Mouse (Mus musculus): ENCODE data around the gene Ropn1.
A peak's percentile ranks its signal among the peaks of the same experiment; 100 is the strongest.
"Not testable (repeated sequence)": the region's sequence is repeated elsewhere in the genome, so short reads cannot be mapped to it uniquely, and the experiment has no call there.

Ropn1 gene

DNA sequence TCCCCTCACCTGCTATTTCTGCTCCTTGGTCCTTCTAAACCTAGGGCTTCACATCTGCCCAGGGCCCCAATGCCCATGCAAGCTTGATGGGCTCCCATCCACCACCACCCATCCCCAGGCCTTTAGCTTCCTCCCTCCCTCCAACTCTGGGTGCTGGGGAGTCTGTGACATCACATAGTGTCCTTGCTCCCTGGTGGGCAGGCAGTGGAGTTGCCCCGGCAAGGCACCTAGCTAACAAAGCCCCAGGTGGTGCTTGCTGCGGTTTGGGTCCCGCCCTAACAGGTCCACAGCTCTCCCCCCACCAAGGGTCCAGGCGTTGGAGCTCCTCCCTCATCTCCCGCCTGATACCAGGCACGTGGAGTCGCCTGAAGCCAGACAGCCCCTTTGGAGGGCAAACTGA is at the start of gene Ropn1:
Gene Ropn1, plus strand, starts transcription at position 301 of the 400 bp plus-strand sequence.
- no peak for ATAC-seq (ENCODE audit: insufficient number of reproducible peaks, low FRiP score, low TSS enrichment)

DNA sequence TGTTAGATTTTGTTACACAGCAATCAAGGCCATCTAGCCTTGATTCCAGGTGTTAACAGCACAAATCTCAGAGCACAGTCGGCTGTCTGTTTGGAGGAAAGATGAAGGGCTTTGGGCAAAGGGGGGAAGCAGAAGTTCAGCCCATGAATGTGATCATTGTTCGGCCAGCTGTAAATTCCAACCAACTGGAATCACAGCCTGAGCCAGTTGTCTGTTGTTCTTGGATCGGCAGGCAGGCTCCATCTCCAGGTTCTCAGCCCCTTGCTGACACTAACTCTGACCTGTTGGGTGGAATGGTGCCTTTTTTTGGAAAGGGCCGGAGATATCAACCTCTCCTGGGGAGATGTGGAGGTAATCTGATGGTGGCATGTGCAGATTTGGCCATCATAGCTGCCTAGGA is 47.8 kb upstream of the Ropn1 start:
- ATAC-seq (ENCODE audit: insufficient number of reproducible peaks, low FRiP score, low TSS enrichment): no peak

- no peak for ATAC-seq (ENCODE audit: insufficient number of reproducible peaks, low FRiP score, low TSS enrichment)
These were observed 46.6 kb upstream of the Ropn1 start for GRCm38 (mm10) chr16:34603076-34603475.

GRCm38 (mm10) chr16:34603854-34604253 is 45.9 kb upstream of the Ropn1 start:
- ATAC-seq (ENCODE audit: insufficient number of reproducible peaks, low FRiP score, low TSS enrichment): no peak

DNA sequence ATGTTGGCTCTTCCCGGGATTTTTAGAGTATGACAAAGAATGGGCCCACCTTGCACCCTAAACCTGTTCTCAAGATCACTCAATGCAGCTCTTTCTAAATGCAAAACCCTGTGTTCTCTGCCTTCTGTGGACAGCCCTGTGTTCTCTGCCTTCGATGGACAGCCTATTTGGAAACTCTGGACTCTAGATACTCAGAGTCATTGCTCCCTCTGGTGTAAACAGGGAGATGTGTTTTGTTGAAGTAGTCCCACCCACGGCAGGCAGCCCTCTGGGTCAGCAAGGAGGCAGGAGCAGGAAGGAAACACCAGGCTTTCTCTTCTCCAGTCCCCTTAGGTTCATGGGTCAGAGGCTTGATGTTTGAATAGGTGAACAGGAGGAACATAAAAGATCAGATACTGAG is 44.0 kb upstream of the Ropn1 start:
- peak; percentile 66; the same call in 1 of the 2 replicates for ATAC-seq (ENCODE audit: insufficient number of reproducible peaks, low FRiP score, low TSS enrichment)

DNA sequence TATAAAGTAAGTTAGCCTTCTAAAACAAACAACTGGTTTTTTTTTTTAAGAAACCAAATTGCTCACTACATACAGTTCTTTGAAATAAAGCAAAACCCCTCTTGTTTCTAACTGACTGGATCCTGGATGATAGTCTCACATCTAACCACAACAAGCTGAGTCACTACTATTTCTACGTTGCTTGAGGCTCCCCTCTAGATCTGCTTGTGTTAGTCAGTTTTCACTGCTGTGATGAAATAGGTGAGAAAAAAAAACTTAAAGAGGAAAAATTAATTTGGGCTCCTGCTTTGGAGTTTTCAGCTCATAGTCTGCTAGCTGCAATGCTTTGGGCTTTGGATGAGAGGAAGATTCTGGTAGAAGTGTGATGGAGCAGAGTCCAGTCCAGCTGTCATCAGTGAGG is 39.6 kb upstream of the Ropn1 start:
- ATAC-seq (ENCODE audit: insufficient number of reproducible peaks, low FRiP score, low TSS enrichment): no peak

- no peak for ATAC-seq (ENCODE audit: insufficient number of reproducible peaks, low FRiP score, low TSS enrichment)
These were observed 35.7 kb upstream of the Ropn1 start for GRCm38 (mm10) chr16:34614021-34614420.

DNA sequence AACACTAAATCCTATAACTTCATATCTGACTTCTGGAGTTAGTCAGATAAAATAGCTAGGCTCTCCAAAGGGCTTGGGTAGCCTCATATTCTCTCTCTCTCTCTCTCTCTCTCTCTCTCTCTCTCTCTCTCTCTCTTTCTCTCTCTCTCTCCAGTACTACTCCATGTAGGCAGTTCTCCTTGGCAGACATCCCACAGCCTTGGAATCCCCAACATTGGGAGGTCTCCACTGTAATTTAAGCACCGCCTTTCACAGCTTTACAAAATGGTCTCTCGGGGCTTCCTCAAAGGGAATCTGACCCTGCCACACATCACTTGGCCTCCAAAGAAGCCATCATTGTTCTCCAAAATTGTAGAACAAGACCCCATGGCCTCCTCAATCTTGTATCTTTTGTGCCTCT is 22.1 kb upstream of the Ropn1 start:
- ATAC-seq (ENCODE audit: insufficient number of reproducible peaks, low FRiP score, low TSS enrichment): no peak

- ATAC-seq (ENCODE audit: insufficient number of reproducible peaks, low FRiP score, low TSS enrichment): no peak
These were observed 21.3 kb upstream of the Ropn1 start for GRCm38 (mm10) chr16:34628397-34628796.

GRCm38 (mm10) chr16:34635557-34635956 is 14.2 kb upstream of the Ropn1 start:
- no peak for ATAC-seq (ENCODE audit: insufficient number of reproducible peaks, low FRiP score, low TSS enrichment)

GRCm38 (mm10) chr16:34643511-34644259 is 6.0 kb upstream of the Ropn1 start:
- no peak for ATAC-seq (ENCODE audit: insufficient number of reproducible peaks, low FRiP score, low TSS enrichment)

DNA sequence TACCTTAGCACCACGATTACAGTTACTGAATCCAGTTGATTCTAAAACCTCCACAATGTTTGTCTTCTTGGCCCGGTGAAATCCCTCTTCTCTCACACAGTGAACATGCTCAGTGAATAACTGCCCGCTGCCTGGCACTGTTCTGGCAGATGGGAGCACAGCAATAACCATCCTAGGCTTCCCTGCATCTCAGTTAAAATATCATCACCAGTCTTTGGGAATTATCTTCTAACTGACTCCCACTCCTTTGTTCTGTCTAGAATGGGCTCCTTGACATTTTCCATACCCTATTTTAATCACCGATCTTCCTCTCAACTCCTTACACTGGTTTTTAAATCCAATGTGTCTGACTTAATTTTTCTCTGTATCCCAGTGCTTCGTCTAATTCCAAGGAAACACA is 3.3 kb downstream of the Ropn1 start:
- no peak for ATAC-seq (ENCODE audit: insufficient number of reproducible peaks, low FRiP score, low TSS enrichment)

- not testable (repeated sequence) for ATAC-seq (ENCODE audit: insufficient number of reproducible peaks, low FRiP score, low TSS enrichment)
These were observed 7.8 kb downstream of the Ropn1 start for GRCm38 (mm10) chr16:34657566-34657965.

DNA sequence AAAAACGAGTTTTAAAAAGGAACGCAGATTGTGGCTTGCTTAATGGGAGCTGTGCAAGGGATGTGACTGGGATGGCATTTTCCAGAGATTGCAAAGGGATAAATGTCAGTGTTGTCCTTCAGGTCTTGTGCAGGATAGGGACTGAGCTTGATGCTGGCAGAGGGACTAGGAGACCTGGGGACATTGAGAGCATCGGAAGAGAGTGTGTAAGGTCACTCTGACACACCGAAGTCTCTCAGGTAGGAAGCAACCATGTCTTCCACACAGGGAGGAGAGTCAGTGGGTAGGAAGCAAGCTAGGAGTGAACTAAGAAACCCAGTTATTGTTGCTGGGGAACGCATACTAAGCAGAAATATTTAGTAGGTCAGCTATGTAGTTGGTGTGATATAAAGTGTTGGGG is 8.3 kb downstream of the Ropn1 start:
- ATAC-seq (ENCODE audit: insufficient number of reproducible peaks, low FRiP score, low TSS enrichment): no peak

DNA sequence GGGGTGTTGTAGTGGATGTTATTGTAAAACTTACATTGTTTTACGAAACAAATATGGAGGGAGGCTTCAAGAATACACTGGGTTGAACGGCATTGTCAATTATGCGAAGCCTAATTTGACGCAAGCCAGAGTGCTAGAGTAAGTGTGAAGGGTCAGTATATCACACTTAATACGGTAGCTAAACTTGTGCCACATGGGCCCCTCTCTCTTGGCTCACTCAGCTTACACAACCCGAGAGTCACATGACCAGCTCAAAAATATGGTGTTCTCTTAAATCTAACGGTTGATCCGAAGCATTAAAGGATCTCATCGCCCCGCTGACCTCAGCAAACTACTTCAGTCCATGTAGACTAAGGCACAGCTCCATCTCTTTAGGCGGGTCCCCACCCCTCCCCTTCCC is 8.7 kb downstream of the Ropn1 start:
- no peak for ATAC-seq (ENCODE audit: insufficient number of reproducible peaks, low FRiP score, low TSS enrichment)

GRCm38 (mm10) chr16:34664553-34664952 is 14.8 kb downstream of the Ropn1 start:
- no peak for ATAC-seq (ENCODE audit: insufficient number of reproducible peaks, low FRiP score, low TSS enrichment)

DNA sequence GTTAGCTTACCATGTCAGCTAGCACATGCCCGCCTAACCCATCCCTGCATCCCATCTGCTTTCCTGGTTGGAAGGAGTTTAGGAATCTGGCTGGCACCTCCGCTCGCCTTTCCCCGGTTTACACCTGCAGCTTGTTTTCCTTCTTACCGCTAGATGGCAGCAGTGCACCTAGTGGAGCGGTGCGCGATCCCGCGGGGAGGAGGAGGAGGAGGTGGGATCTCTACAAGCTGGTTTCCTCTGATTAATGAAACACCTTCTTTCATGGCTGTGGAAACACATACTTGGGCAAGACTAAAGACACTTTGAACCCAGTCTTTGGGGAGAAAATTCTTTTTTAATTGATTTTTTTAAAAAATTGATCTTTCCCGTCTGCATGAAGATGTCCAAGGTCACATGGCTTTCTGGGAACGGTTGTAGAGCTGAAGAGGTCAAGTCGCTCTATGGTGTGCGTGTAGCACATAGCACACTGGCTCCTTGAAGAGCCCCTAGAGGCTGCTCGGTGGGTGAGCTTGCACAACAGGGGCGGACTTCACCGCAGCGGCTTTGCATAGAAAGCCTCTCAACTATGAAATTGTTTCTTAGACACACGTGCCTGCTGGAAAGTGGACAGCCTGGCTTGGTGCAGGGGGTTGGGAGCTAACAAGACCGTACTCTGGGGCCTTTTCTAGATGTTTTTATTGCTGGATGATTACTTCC is 17.5 kb downstream of the Ropn1 start:
- peak; percentile 84 for ATAC-seq (ENCODE audit: insufficient number of reproducible peaks, low FRiP score, low TSS enrichment)

GRCm38 (mm10) chr16:34668341-34668740 is 18.6 kb downstream of the Ropn1 start:
- ATAC-seq (ENCODE audit: insufficient number of reproducible peaks, low FRiP score, low TSS enrichment): no peak

DNA sequence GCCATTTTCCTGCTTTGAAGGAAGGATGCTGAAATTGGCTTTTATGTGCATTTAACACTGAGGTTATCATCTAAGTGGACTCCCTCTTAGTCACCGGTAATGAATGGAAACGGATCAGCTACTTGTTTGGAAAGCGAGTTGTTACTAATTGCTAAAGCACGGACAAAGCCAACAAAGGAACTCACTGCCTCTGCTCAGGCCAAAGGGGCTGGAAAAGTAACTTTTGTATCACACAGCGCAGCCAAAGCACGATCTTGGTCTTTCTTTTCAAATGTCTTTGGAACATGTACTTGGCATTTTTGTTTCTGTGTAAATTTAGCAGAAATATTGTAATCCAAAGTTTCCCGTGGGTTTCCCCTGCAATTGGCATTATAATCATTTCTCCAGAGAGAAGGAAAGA is 22.2 kb downstream of the Ropn1 start:
- ATAC-seq (ENCODE audit: insufficient number of reproducible peaks, low FRiP score, low TSS enrichment): no peak

DNA sequence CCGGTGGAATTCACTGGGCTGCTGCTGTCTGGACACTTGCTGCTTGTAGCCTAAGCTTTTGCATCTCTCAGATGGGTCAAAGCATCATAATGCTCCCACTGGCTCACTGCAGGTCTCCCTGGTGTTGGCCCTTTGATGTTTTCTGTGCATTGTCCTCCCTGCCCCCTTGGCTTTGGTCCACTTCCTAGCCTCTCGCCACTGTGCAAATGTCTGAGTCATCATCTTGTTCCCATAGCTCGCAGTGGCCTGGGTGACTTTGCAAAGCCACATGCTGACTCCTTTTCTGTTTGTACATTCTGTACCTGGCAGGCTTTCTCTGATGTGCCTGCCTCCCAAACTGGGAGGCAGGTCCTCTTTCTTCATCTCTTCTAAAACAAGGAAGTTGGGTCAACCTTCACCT is 23.1 kb downstream of the Ropn1 start:
- no peak for ATAC-seq (ENCODE audit: insufficient number of reproducible peaks, low FRiP score, low TSS enrichment)

DNA sequence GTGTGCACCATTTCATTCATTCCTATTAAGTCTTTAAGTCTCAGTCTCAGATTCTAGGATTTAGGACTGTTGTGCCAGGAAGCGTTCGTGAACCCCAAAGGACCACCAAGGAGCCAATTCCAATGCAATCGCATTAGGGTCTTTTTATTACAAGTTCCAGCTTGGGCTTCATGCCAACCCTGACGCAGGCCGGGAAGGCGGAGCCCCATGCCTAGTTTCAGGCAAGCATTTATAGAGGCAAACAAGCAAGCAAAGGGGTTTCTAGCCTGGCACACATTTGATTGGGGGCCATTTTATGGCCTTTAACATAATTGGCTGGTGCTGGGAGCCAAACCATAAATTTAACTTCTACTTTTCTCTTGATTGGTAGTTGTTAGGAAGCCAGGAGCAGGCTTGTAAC is 24.6 kb downstream of the Ropn1 start:
- no peak for ATAC-seq (ENCODE audit: insufficient number of reproducible peaks, low FRiP score, low TSS enrichment)

DNA sequence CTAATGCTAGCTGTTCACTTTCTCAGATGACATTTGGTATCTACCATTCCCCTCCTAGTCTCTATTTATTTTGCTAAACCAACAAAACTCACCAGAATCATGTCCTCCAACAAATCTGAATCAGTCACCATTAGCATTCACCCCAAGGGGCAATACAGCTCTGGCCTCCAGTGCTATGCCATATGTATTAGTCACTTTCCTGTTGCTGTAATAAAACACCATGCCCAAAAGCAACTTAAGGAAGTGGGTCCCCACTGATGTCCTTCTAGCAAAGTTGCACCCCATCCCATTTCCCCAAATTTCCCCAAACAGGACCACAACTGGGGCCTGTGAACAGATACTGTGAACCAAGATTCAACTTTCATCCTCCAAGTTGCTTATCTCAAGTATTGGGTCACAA is 32.1 kb downstream of the Ropn1 start:
- no peak for ATAC-seq (ENCODE audit: insufficient number of reproducible peaks, low FRiP score, low TSS enrichment)
